Mouse (Mus musculus) forebrain, embryonic 13.5 days (tissue): ENCODE results near the gene Gpc2. TPM values are rescaled to one million over a fixed set of nuclear protein-coding genes. Genes with fewer than 3 reads are reported as not detected.
A peak's percentile ranks its signal among the peaks of the same experiment; 100 is the strongest.

Source experiments
- ATAC-seq: fragments of 200-750 bp; cut with Nextera tagmentation; 2 replicates; pipeline ENCODE4 v1.8.0; 2017
- H3K27ac ChIP-seq: fragments of 300-500 bp; sonication (generic); 2 replicates; pipeline ENCODE4 v1.5.1; 2015; ENCODE audit warnings: inconsistent platforms, mild to moderate bottlenecking, moderate library complexity
- H3K27me3 ChIP-seq: fragments of 300-500 bp; sonication (generic); 2 replicates; pipeline ENCODE4 v1.6.1; 2015; ENCODE audit warnings: mild to moderate bottlenecking, inconsistent platforms
- H3K36me3 ChIP-seq: fragments of 300-500 bp; sonication (generic); 2 replicates; pipeline ENCODE4 v1.6.1; 2015; ENCODE audit warnings: mild to moderate bottlenecking, inconsistent platforms; ENCODE audit not compliant: poor library complexity, severe bottlenecking
- H3K4me1 ChIP-seq: fragments of 300-500 bp; sonication (generic); 2 replicates; pipeline ENCODE4 v1.6.1; 2015; ENCODE audit warnings: inconsistent platforms
- H3K4me2 ChIP-seq: fragments of 300-500 bp; sonication (generic); 2 replicates; pipeline ENCODE4 v1.6.1; 2015; ENCODE audit warnings: inconsistent platforms, mild to moderate bottlenecking, moderate library complexity
- H3K4me3 ChIP-seq: fragments of 300-500 bp; sonication (generic); 2 replicates; pipeline ENCODE4 v1.5.1; 2015; ENCODE audit warnings: mild to moderate bottlenecking, inconsistent platforms
- H3K9ac ChIP-seq: fragments of 300-500 bp; sonication (generic); 2 replicates; pipeline ENCODE4 v1.6.1; 2015; ENCODE audit warnings: mild to moderate bottlenecking, inconsistent platforms
- H3K9me3 ChIP-seq: fragments of 300-500 bp; sonication (generic); replicated peaks from 2 replicates; pipeline ENCODE4 v1.6.1; 2016; ENCODE audit warnings: inconsistent platforms
- WGBS: fragments of 180-500 bp; shearing (Covaris S2); methylation state at CpG from one replicate; pipeline ENCODE4 v1.1.7; 2015; 5-methylcytosine and 5-hydroxymethylcytosine counted together
- polyA plus RNA-seq: library from polyadenylated mRNA; unstranded; fragments of >200 nt; fragmentation: Nextera tagmentation; extraction: Ambion mirVana; gene quantifications from 2 replicates; pipeline ENCODE4 v1.2.1, GENCODE M21; 2015

The Gpc2 gene
- 137 and 160 TPM in 2 replicates for polyA plus RNA-seq

DNA sequence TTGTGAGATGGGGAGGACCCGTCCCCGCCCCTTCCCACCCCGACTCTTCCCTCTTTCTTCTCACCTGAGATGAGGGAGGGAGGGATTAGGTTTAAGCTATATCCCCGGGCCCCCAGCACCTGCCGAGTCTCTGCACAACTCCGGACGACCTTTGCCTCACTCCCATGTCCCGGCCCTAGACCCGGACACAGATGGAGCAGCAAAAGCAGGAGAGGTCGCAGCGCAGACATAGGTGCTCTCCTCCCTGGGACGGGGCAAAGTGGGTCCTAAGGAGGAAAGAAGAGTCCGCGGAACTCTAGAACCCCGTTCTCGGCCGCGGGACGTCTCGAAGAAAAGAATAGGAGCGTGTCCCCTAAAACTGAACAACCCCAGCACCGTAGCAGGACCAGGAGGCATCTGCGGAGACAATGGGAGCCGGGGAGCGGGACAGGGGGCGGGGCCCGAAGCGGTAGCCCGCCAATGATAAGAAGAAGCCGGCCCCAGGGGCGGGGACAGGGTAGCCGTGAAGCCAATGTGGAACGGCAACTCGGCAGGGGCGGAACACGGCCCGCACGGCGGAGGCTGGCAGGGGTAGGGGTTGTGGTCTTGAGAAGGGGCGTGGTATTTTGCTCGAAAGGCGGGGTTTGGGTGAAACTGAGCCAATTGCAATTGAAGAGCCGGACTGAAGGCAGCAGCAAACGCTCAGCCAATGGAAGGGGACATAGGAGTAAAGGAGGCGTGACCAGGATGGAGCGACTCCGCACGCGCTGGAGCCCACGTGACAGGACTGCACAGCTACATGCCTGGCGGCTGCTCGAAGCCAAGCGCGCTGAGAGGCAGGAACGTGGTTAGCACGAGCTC is at the start of gene Gpc2, which contains the start of the genes Gm43720 and Stag3:
Gene Gpc2, minus strand, starts transcription at position 421 of the 840 bp plus-strand sequence.
Gene Gm43720, minus strand, starts transcription at position 374 of the 840 bp plus-strand sequence.
Gene Stag3, plus strand, starts transcription at position 656 of the 840 bp plus-strand sequence.
- peaks cover 8% of the 10 kb centered on the region; the same call in 1 of the 2 replicates for H3K9me3 ChIP-seq
- peaks cover 33% of the 10 kb centered on the region for H3K36me3 ChIP-seq
- H3K27ac ChIP-seq, result peak within 1 kb of the TSS; percentile 81
- H3K4me1 ChIP-seq, result peaks cover 44% of the 10 kb centered on the region
- WGBS, result under 1% methylated on average over 56 of the region's 56 CpGs
- ATAC-seq, result peak; percentile 99
- H3K27me3 ChIP-seq, result no peaks in the 10 kb centered on the region
- H3K4me2 ChIP-seq, result peak within 1 kb of the TSS; percentile 82
- H3K4me3 ChIP-seq, result peak within 1 kb of the TSS; percentile 81
- peak within 1 kb of the TSS; percentile 94 for H3K9ac ChIP-seq

DNA sequence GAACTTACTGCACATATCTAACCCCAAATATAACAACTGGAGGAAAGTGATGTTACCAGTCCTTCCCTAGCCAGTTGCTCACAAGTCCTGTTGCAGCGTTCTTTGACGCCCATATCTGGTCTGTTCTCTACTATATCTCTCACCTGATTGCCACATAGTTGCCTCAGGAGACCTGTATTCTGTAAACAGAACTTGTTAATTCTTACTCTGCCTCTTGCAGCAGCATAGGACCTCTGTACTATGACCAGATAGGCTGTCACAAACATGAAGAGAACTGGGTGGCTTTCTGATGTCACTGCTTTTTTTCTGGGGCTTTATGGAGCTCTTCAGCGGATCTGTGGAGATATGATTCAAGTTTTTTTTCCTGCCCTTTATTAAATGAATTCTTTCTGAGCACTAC is 33.0 kb upstream of the Gpc2 start:
- 89% methylated on average over 3 of the region's 3 CpGs for WGBS
- no peaks in the 10 kb centered on the region for H3K36me3 ChIP-seq

GRCm38 (mm10) chr5:138299613-138300012 is 19.8 kb upstream of the Gpc2 start:
- H3K4me3 ChIP-seq, result no peak overlapping the region
- ATAC-seq, result no peak
- no peaks in the 10 kb centered on the region for H3K36me3 ChIP-seq
- H3K4me2 ChIP-seq, result no peak overlapping the region
- H3K9me3 ChIP-seq, result no peaks in the 10 kb centered on the region
- no peaks in the 10 kb centered on the region for H3K27me3 ChIP-seq
- WGBS, result 89% methylated on average over 2 of the region's 2 CpGs
- H3K27ac ChIP-seq, result no peak overlapping the region
- H3K9ac ChIP-seq, result no peak overlapping the region
- no peaks in the 10 kb centered on the region for H3K4me1 ChIP-seq

More for the DNA sequence above, 33.0 kb upstream of the Gpc2 start:
- H3K9me3 ChIP-seq, result no peaks in the 10 kb centered on the region
- no peak overlapping the region for H3K4me2 ChIP-seq
- no peak overlapping the region for H3K27ac ChIP-seq
- ATAC-seq, result no peak
- H3K4me3 ChIP-seq, result no peak overlapping the region
- no peaks in the 10 kb centered on the region for H3K27me3 ChIP-seq
- H3K4me1 ChIP-seq, result no peaks in the 10 kb centered on the region
- no peak overlapping the region for H3K9ac ChIP-seq

- H3K4me3 ChIP-seq, result no peak overlapping the region
- H3K4me1 ChIP-seq, result no peaks in the 10 kb centered on the region
Measured at GRCm38 (mm10) chr5:138294158-138294557, 14.4 kb upstream of the Gpc2 start.

GRCm38 (mm10) chr5:138291638-138292037 is 11.8 kb upstream of the Gpc2 start:
- Histone ChIP-seq H3K9ac (no peak overlapping the region), H3K27ac (no peak overlapping the region), H3K9me3 (no peaks in the 10 kb centered on the region), H3K36me3 (no peaks in the 10 kb centered on the region), H3K4me3 (no peak overlapping the region), H3K4me1 (no peaks in the 10 kb centered on the region), H3K4me2 (no peak overlapping the region), H3K27me3 (no peaks in the 10 kb centered on the region)
- 86% methylated on average over 1 of the region's 1 CpGs for WGBS
- no peak for ATAC-seq

More at GRCm38 (mm10) chr5:138294158-138294557, 14.4 kb upstream of the Gpc2 start:
- no peak overlapping the region for H3K27ac ChIP-seq
- no peak overlapping the region for H3K4me2 ChIP-seq
- H3K27me3 ChIP-seq, result no peaks in the 10 kb centered on the region
- ATAC-seq, result no peak
- H3K36me3 ChIP-seq, result no peaks in the 10 kb centered on the region
- no peaks in the 10 kb centered on the region for H3K9me3 ChIP-seq
- no peak overlapping the region for H3K9ac ChIP-seq

DNA sequence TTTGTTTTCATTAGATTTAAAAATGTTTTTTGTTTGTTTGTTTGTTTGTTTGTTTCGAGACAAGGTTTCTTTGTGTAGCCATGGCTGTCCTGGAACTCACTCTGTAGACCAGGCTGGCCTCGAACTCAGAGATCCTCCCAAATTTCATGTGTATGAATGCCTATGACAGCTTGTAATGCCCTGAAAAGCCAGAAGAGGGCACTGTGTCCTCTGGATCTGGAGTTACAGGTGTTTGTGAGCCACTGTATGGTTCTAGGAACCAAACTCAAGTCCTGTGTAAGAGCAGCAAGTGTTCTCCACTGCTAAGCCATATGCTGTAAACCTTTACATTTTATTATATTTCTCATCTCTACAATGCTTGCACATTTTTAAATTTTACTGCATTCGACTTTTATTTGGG is 8.1 kb upstream of the Gpc2 start:
- Histone ChIP-seq H3K9me3 (no peaks in the 10 kb centered on the region), H3K4me1 (no peaks in the 10 kb centered on the region), H3K4me3 (no peak overlapping the region), H3K4me2 (no peak overlapping the region), H3K9ac (no peak overlapping the region), H3K36me3 (no peaks in the 10 kb centered on the region), H3K27me3 (no peaks in the 10 kb centered on the region), H3K27ac (no peak overlapping the region)
- no peak for ATAC-seq
- WGBS, result 71% methylated on average over 3 of the region's 3 CpGs

DNA sequence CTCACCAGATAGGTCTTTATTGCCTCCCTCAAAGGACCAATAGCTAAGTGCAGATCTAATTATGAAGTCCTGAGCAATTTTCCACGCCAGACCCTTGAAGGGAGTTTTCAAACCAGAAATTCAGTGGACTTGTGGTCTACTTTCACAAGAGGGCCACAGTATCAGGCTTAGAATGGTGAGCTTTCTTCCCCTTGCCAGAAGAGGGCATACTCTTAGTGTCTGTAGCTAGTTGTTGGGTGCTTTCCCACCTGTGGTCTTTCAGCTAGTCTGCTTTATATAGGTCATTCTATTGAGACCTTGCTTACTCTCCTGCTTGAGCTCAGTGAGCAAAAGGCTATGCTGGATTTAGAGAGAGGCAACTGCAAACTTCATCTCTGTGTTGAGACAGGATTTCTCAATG is 3.7 kb upstream of the Gpc2 start:
- no peak overlapping the region for H3K4me3 ChIP-seq
- H3K4me1 ChIP-seq, result peaks cover 7% of the 10 kb centered on the region
- no peak overlapping the region for H3K4me2 ChIP-seq
- WGBS, result 65% methylated on average over 1 of the region's 1 CpGs
- H3K27me3 ChIP-seq, result no peaks in the 10 kb centered on the region
- no peak overlapping the region for H3K9ac ChIP-seq
- H3K36me3 ChIP-seq, result no peaks in the 10 kb centered on the region
- ATAC-seq, result no peak
- H3K9me3 ChIP-seq, result peaks cover 8% of the 10 kb centered on the region; the same call in 1 of the 2 replicates
- no peak overlapping the region for H3K27ac ChIP-seq

DNA sequence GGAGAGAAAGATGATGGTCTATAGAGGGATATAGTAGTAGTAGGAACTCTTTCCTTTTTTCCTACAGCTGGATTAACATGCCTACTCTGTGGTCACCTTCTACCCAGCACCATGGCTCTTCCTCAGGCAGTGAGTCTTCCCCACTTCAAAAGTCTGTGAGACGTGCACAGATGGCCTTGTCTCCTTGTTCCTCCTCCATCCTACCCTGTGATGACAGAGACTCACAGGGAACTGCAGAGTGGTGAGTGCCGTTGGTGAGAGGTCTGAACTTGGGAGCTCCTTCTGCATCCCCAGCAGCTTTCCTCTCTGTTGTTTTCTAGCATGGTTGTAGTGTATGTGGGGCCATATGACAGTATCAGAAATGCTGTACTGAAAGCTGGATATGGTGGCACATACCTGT is 2.0 kb upstream of the Gpc2 start:
- H3K36me3 ChIP-seq, result peaks cover 13% of the 10 kb centered on the region
- no peak overlapping the region for H3K27ac ChIP-seq
- ATAC-seq, result no peak
- no peak overlapping the region for H3K4me3 ChIP-seq
- H3K4me2 ChIP-seq, result no peak overlapping the region
- no peak overlapping the region for H3K9ac ChIP-seq
- 84% methylated on average over 2 of the region's 2 CpGs for WGBS
- peaks cover 8% of the 10 kb centered on the region; the same call in 1 of the 2 replicates for H3K9me3 ChIP-seq
- H3K4me1 ChIP-seq, result peaks cover 24% of the 10 kb centered on the region
- H3K27me3 ChIP-seq, result no peaks in the 10 kb centered on the region

DNA sequence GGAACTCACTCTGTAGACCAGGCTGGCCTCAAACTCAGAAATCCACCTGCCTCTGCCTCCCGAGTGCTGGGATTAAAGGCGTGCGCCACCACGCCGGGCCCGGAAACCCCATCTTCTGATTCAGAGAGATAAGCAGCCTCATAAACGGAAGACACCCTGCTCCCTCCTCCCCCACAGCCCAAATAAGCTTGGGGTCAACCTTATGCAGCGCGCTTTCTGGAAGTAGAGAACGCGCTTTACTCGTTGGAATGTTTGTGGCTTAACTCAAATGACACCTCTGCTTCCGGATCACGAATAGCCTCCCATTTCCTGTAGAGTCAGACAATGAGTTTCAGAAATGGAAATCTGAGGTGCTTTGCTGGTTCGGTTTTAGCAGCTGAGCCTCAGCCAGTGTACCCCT is 1.0 kb upstream of the Gpc2 start:
- H3K4me2 ChIP-seq, result no peak overlapping the region
- ATAC-seq, result no peak
- H3K9ac ChIP-seq, result no peak overlapping the region
- no peak overlapping the region for H3K27ac ChIP-seq
- peaks cover 8% of the 10 kb centered on the region; the same call in 1 of the 2 replicates for H3K9me3 ChIP-seq
- WGBS, result 91% methylated on average over 15 of the region's 15 CpGs
- H3K4me3 ChIP-seq, result no peak overlapping the region
- H3K36me3 ChIP-seq, result peaks cover 23% of the 10 kb centered on the region
- peaks cover 34% of the 10 kb centered on the region for H3K4me1 ChIP-seq
- no peaks in the 10 kb centered on the region for H3K27me3 ChIP-seq

GRCm38 (mm10) chr5:138280425-138280768 is 592 bp upstream of the Gpc2 start:
- no peak for ATAC-seq
- Histone ChIP-seq H3K36me3 (peaks cover 27% of the 10 kb centered on the region), H3K27ac (no peak overlapping the region), H3K4me2 (peak overlapping the region; percentile 82), H3K9me3 (peaks cover 8% of the 10 kb centered on the region; the same call in 1 of the 2 replicates), H3K27me3 (no peaks in the 10 kb centered on the region), H3K9ac (no peak overlapping the region), H3K4me3 (peak overlapping the region; percentile 81), H3K4me1 (peaks cover 38% of the 10 kb centered on the region)
- WGBS, result 26% methylated on average over 26 of the region's 26 CpGs

DNA sequence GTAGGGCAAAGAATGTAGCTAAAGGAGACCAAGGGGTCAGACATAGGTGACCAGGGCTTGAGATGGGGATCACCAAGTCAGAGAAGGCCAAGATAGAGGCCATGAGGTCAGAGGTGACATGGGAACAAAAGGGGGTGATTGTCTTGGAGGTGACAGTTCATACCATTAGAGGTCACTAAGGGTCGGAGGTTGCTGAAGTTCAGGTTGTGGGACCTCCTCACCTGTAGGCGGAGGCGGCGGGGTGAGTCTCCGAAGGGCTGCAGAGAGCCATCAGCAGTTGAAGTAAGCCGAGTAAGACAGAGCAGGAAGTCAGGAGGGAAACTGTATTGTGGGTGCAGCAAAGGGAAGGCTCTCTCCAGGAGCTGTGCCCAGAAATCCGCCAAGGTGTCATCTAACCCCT is 1.8 kb downstream of the Gpc2 start:
- peak overlapping the region; percentile 94 for H3K9ac ChIP-seq
- peaks cover 52% of the 10 kb centered on the region for H3K4me1 ChIP-seq
- no peak for ATAC-seq
- peaks cover 8% of the 10 kb centered on the region; the same call in 1 of the 2 replicates for H3K9me3 ChIP-seq
- H3K4me3 ChIP-seq, result peak overlapping the region; percentile 81
- no peaks in the 10 kb centered on the region for H3K27me3 ChIP-seq
- peaks cover 40% of the 10 kb centered on the region for H3K36me3 ChIP-seq
- H3K27ac ChIP-seq, result no peak overlapping the region
- peak overlapping the region; percentile 82 for H3K4me2 ChIP-seq
- 88% methylated on average over 7 of the region's 7 CpGs for WGBS

DNA sequence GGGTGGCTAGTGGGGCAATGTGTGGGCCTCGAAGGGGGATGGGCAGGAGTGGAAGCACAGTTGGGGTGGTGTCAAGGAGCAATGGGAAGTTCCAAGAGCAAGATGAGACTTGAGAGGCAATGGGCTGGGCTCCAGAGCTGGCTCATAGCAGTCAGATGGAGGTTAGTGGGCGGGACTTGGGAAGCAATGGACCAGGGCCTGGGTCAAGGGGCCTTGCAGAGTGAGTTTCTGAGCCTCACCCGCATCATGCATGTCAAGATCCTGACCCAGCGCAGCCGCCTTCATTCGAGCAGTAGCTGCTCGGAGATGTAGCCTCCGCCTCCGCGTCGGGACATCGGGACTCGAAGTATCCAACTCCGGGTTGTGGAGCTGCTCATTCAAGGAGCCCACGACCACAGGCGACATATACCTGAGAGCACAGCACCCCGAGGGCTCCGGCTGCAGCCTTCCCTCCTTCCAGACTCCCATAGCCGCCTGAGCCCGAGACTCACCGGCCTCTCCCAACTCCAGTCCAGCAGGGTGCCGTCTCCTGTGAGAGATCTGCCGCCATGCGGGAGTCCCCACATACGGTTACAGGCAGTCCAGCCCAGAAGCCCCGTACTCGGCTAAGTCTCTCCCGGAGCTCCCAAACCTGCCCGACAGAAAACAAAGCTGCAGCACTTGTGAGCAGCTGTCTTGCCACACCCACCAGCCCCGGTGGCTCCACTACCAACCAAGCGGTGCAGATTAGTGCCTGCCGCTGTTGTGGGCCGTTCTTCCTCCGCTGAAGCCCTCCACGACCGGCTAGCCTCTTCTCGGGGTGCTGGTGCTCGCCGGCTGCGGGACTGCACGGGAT is 4.4 kb downstream of the Gpc2 start:
- ATAC-seq, result no peak
- Histone ChIP-seq H3K4me1 (peaks cover 64% of the 10 kb centered on the region), H3K4me2 (peak overlapping the region; percentile 82), H3K9ac (peak overlapping the region; percentile 75), H3K27ac (peak overlapping the region; percentile 31; the same call in 1 of the 2 replicates), H3K9me3 (peaks cover 1% of the 10 kb centered on the region; the same call in 1 of the 2 replicates), H3K36me3 (peaks cover 40% of the 10 kb centered on the region), H3K4me3 (peak overlapping the region; percentile 43), H3K27me3 (peaks cover 11% of the 10 kb centered on the region; the same call in 1 of the 2 replicates)
- WGBS, result 7% methylated on average over 41 of the region's 41 CpGs
